Mouse (Mus musculus): Measurements from ENCODE around the gene Gps2. TPM values are rescaled to one million over a fixed set of nuclear protein-coding genes. Genes with fewer than 3 reads are reported as not detected.

The Gps2 gene
- polyA plus RNA-seq, 1 experiment = 272 TPM

DNA sequence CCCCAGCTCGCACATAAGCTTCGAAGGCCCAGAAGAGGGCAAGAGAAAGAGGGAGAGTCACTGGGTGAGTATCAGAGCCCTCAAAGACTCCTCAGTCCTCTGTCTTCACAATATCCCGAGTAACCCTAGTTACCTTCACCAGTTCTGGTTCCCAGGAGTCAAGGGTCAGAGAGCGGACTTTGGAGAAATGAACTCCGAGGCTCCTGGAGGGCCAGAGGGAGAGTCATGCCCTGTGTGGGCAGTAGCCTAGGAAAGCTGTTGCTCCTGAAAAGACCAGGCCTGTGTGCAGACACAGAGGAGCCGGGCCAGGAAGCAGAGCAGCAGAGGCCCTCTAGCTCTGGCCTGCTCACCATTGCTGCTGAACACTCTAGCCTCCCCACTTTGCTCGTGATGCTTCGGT lies 29.0 kb upstream of the Gps2 start:
- Histone ChIP-seq H3K4me3 (ENCODE audit: control insufficient read depth, insufficient read depth, low read length) (no peak overlapping the region), H3K27ac (ENCODE audit: control insufficient read depth, insufficient read depth, low read length) (no peak overlapping the region), H3K27me3 (ENCODE audit: control insufficient read depth, insufficient read depth, low read length) (no peaks in the 10 kb centered on the region), H3K36me3 (ENCODE audit: control insufficient read depth, insufficient read depth, low read length) (peaks cover 64% of the 10 kb centered on the region), H3K4me1 (replicated peaks; ENCODE audit: control insufficient read depth, insufficient read depth, low read length) (peaks cover 19% of the 10 kb centered on the region)
- TF ChIP-seq CTCF (IDR thresholded peaks at IDR 0.05; ENCODE audit: borderline replicate concordance, control insufficient read depth, extremely low read depth, insufficient read depth, low read length, poor library complexity) (no peak), POLR2A (IDR thresholded peaks at IDR 0.05; ENCODE audit: control insufficient read depth, extremely low read depth, insufficient read depth, low read length, poor library complexity) (no peak)
- no peak for DNase-seq
- WGBS = 97% methylated on average over 8 of the region's 8 CpGs

DNA sequence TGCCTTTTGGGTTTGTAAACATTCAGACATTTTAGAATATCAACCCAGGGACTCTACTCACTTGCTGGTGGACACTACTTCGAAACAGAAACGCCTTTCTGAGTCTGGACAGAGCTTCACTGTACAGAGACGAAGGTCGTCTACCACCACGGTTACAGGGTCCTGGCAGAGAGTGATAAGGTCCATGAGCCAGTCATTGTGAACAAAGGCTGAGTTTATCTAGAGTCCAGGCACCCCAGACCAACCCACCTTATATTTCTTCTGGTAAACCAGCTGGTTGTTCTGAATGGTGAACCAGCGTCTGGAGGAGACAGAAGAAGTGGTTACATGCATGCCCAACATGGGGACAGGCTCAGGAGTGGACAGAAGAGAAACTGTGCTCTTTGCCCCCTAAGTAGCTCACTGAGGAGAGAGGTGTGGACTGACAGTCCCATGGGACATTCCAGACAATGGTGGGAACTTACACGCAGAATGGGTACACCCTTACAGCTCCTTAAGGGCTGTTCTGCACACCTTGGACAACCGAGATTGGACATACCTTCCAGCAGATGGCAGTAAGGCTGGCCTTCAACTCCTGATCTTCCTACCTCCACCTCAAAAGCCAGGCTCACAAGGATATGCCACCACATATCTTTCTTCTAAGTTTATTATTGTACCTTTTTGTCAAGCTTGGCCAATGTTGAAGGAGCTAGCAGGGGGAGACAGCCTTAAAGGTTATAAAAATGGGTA lies 26.6 kb upstream of the Gps2 start:
- TF ChIP-seq CTCF (IDR thresholded peaks at IDR 0.05; ENCODE audit: borderline replicate concordance, control insufficient read depth, extremely low read depth, insufficient read depth, low read length, poor library complexity) (no peak), POLR2A (IDR thresholded peaks at IDR 0.05; ENCODE audit: control insufficient read depth, extremely low read depth, insufficient read depth, low read length, poor library complexity) (no peak)
- no peak for DNase-seq
- H3K36me3 ChIP-seq (ENCODE audit: control insufficient read depth, insufficient read depth, low read length) = peaks cover 78% of the 10 kb centered on the region
- no peaks in the 10 kb centered on the region for H3K27me3 ChIP-seq (ENCODE audit: control insufficient read depth, insufficient read depth, low read length)
- peaks cover 10% of the 10 kb centered on the region for H3K4me1 ChIP-seq (replicated peaks; ENCODE audit: control insufficient read depth, insufficient read depth, low read length)
- H3K4me3 ChIP-seq (ENCODE audit: control insufficient read depth, insufficient read depth, low read length) = no peak overlapping the region
- WGBS = 91% methylated on average over 8 of the region's 8 CpGs
- H3K27ac ChIP-seq (ENCODE audit: control insufficient read depth, insufficient read depth, low read length) = no peak overlapping the region

DNA sequence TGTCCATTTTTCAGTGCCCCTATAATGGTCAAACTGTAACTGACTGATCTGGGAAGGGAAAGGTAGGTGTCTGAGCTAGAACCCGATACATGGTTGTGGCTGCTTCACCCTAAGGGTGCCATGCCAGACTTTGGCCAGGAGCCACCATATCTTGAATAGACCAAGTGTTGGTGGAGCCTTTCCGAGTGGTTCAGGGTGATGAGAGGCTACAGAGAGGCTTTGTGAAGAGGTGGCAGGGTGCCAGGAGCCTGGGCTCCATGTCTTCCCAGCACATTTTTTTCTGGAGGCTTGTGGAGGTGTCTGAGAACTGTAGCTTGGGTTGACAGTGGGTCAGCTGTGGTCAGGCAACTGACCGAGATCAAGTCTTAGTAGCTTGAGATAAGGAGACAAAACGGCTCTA lies 22.2 kb upstream of the Gps2 start:
- no peak for TF ChIP-seq POLR2A (IDR thresholded peaks at IDR 0.05; ENCODE audit: control insufficient read depth, extremely low read depth, insufficient read depth, low read length, poor library complexity)
- 0 out of 2 replicates have a peak overlapping the region, but pooled peaks have one; percentile 12 for H3K27ac ChIP-seq (ENCODE audit: control insufficient read depth, insufficient read depth, low read length)
- DNase-seq = no peak
- H3K36me3 ChIP-seq (ENCODE audit: control insufficient read depth, insufficient read depth, low read length) = peaks cover 45% of the 10 kb centered on the region
- no peaks in the 10 kb centered on the region for H3K27me3 ChIP-seq (ENCODE audit: control insufficient read depth, insufficient read depth, low read length)
- 95% methylated on average over 4 of the region's 4 CpGs for WGBS
- no peak overlapping the region for H3K4me3 ChIP-seq (ENCODE audit: control insufficient read depth, insufficient read depth, low read length)
- H3K4me1 ChIP-seq (replicated peaks; ENCODE audit: control insufficient read depth, insufficient read depth, low read length) = peaks cover 24% of the 10 kb centered on the region

DNA sequence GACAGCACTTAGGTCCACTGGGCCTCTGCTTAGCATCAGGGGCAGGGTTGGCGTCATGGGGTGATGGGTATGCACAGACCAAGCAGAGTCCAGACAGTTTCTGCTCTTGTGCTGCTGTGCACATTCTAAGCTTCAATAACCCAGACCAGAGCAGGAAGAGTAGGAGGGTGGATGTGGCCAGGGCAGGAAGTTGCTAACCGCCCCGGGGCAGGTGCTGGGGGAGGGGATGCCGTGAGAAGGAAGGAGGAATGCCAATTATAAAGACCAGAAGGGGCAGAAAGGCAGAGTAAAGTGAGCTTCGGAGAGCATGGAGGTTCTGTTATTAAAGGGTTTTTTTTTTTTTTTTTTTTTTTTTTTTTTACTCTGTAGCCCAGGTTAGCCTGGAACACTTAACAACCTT lies 19.0 kb upstream of the Gps2 start:
- Histone ChIP-seq H3K36me3 (ENCODE audit: control insufficient read depth, insufficient read depth, low read length) (peaks cover 13% of the 10 kb centered on the region), H3K4me1 (replicated peaks; ENCODE audit: control insufficient read depth, insufficient read depth, low read length) (peaks cover 35% of the 10 kb centered on the region), H3K27me3 (ENCODE audit: control insufficient read depth, insufficient read depth, low read length) (no peaks in the 10 kb centered on the region), H3K27ac (ENCODE audit: control insufficient read depth, insufficient read depth, low read length) (peak overlapping the region; percentile 100), H3K4me3 (ENCODE audit: control insufficient read depth, insufficient read depth, low read length) (peak overlapping the region; percentile 69)
- WGBS = 3% methylated on average over 5 of the region's 5 CpGs
- peak; percentile 91 for DNase-seq
- TF ChIP-seq POLR2A (IDR thresholded peaks at IDR 0.05; ENCODE audit: control insufficient read depth, extremely low read depth, insufficient read depth, low read length, poor library complexity) (0 out of 2 replicates have a peak, but pooled peaks have one; percentile 9), CTCF (IDR thresholded peaks at IDR 0.05; ENCODE audit: borderline replicate concordance, control insufficient read depth, extremely low read depth, insufficient read depth, low read length, poor library complexity) (no peak)

DNA sequence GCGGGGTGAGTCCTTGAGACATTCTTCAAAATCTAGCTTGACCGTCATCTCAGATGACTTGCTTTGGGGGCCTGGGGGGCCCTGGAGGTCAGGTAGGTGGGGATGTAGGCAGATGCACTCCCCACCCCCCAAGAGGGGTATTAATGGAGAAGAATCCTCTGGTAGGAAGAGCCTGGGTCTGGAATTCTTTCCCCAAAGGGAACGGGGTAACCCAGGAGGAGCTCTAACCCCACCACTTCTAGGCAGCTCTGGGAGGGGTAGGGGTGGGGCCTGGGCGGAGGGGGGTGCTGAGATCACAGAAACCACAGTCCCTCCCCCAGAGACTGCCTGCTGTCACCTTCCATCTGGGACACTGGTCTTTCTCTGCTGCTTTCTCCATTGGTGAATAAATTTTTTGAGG lies 18.4 kb upstream of the Gps2 start, which contains the start of gene Acap1:
Gene Acap1 (minus strand): TSS at position 249 of the 400 bp plus-strand sequence.
- H3K36me3 ChIP-seq (ENCODE audit: control insufficient read depth, insufficient read depth, low read length) = peaks cover 7% of the 10 kb centered on the region
- 1% methylated on average over 4 of the region's 4 CpGs for WGBS

DNA sequence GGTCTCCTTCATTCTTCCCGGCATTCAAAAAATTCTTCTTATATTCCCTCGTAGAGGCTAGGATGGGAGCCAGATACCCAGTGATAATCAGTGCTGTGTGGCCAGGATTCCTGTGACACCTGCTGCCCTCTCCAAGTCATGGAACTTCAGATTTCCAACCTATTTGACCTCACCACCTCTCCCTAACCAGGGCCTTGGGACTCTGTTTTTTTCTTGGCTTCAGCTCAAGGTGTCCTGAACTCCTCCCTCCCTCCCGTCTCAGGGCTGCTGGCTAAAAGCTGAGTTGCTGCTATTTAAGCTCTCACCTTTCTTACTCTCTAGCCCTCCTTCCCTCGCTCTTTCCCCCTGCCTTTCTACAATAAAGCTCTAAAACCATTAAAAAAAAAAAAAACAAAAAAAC lies 13.8 kb upstream of the Gps2 start:
- Histone ChIP-seq H3K4me3 (ENCODE audit: control insufficient read depth, insufficient read depth, low read length) (peak overlapping the region; percentile 23), H3K27ac (ENCODE audit: control insufficient read depth, insufficient read depth, low read length) (peak overlapping the region; percentile 74), H3K27me3 (ENCODE audit: control insufficient read depth, insufficient read depth, low read length) (no peaks in the 10 kb centered on the region), H3K4me1 (replicated peaks; ENCODE audit: control insufficient read depth, insufficient read depth, low read length) (peaks cover 24% of the 10 kb centered on the region), H3K36me3 (ENCODE audit: control insufficient read depth, insufficient read depth, low read length) (peaks cover 8% of the 10 kb centered on the region; the same call in 1 of the 2 replicates)
- DNase-seq = no peak
- TF ChIP-seq POLR2A (IDR thresholded peaks at IDR 0.05; ENCODE audit: control insufficient read depth, extremely low read depth, insufficient read depth, low read length, poor library complexity) = no peak
- TF ChIP-seq CTCF (IDR thresholded peaks at IDR 0.05; ENCODE audit: borderline replicate concordance, control insufficient read depth, extremely low read depth, insufficient read depth, low read length, poor library complexity) = no peak
- 27% methylated on average over 4 of the region's 4 CpGs for WGBS

More for the DNA sequence above, 18.4 kb upstream of the Gps2 start, which contains the start of gene Acap1:
- Histone ChIP-seq H3K4me1 (replicated peaks; ENCODE audit: control insufficient read depth, insufficient read depth, low read length) (peaks cover 38% of the 10 kb centered on the region), H3K27ac (ENCODE audit: control insufficient read depth, insufficient read depth, low read length) (peak within 1 kb of the TSS; percentile 100), H3K4me3 (ENCODE audit: control insufficient read depth, insufficient read depth, low read length) (peak within 1 kb of the TSS; percentile 69), H3K27me3 (ENCODE audit: control insufficient read depth, insufficient read depth, low read length) (no peaks in the 10 kb centered on the region)
- DNase-seq = peak; percentile 75
- TF ChIP-seq POLR2A (IDR thresholded peaks at IDR 0.05; ENCODE audit: control insufficient read depth, extremely low read depth, insufficient read depth, low read length, poor library complexity) = peak; percentile 69
- no peak for TF ChIP-seq CTCF (IDR thresholded peaks at IDR 0.05; ENCODE audit: borderline replicate concordance, control insufficient read depth, extremely low read depth, insufficient read depth, low read length, poor library complexity)

Data from thymus, adult 2 months (tissue).